8 mouse cellular contexts compared by ENCODE assay signal in the genomic region with DNA sequence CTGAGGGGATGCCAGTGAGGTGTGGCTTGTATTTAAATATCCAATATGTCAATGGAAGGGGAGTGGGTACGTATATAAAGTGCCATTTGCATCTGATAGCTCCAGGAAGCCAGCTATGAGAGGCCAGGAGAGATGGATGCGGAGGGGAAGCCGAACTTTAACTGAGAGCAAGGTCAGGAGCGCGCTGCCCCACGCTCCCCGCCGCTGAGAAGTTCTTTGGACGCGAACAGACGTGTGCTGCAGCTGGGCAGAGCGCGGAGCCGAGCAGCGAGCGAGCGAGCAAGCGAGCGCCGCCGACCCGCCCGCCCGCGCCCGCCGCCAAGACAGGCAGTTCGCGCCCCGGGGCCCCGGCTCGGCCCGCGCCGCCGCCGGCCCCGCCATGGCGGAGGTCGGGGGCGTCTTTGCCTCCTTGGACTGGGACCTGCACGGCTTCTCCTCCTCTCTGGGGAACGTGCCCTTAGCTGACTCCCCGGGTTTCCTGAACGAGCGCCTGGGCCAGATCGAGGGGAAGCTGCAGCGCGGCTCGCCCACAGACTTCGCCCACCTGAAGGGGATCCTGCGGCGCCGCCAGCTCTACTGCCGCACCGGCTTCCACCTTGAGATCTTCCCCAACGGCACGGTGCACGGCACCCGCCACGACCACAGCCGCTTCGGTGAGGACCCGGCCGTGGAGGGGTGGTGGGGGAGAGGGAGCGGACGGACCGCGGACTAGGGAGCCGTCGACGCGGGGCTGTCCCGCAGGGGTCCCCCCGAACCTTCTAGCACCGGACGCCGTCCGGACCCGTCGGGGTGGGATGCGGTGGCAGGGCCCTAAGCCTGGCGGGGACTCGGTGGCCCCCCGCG. TPM values are rescaled to one million over a fixed set of nuclear protein-coding genes. Genes with fewer than 3 reads are reported as not detected.
DNase-seq lines count a peak whose midpoint lies in the region; ATAC-seq and TF ChIP-seq lines count a peak whose summit lies in the region.

A gene (plus strand): TSS at position 118 of the 843 bp plus-strand sequence.

- H3K9me3 ChIP-seq in lung, postnatal 0 days (ENCODE audit: low read length): no peaks in the 10 kb centered on the region

- H3K27me3 ChIP-seq in lung, postnatal 0 days (replicated peaks; ENCODE audit: insufficient read depth, low read length): no peaks in the 10 kb centered on the region; the same call in 1 of the 2 replicates

- 13% methylated on average over 7 of the region's 86 CpGs for WGBS in lung, postnatal 0 days

- TF ChIP-seq EP300 in lung, postnatal 0 days (IDR thresholded peaks at IDR 0.05): no peak

- H3K4me2 ChIP-seq in lung, postnatal 0 days (replicated peaks; ENCODE audit: low read depth, low read length): peak within 1 kb of the TSS; percentile 64

- no peak within 1 kb of the TSS for H3K9ac ChIP-seq in lung, postnatal 0 days (replicated peaks; ENCODE audit: low read depth)

- no peaks in the 10 kb centered on the region for H3K4me1 ChIP-seq in lung, postnatal 0 days (ENCODE audit: insufficient read depth, low read depth, low read length)

- no peaks in the 10 kb centered on the region for H3K36me3 ChIP-seq in lung, postnatal 0 days (ENCODE audit: insufficient read depth, low read length)

- DNase-seq in lung, postnatal 0 days (ENCODE audit: low spot score): no peak
- DNase-seq in lung, postnatal 25 days (ENCODE audit: low spot score): no peak
- DNase-seq in embryo, embryonic 10 days (ENCODE audit: low spot score): peak; percentile 6
- DNase-seq in heart, adult 18-20 months: peak; percentile 14 to 38
- DNase-seq in kidney, postnatal 10 days: peak; percentile 13
- DNase-seq in neural tube, embryonic 10.5 days (ENCODE audit: extremely low spot score, low spot score): peak; percentile 40
- no peak for DNase-seq in right cerebral cortex, adult 2 months (ENCODE audit: low spot score in 2 of 2)
- no peak for DNase-seq in c-Kit-positive CD71-positive TER-119-positive erythroid progenitor cells, embryonic 14.5 days (ENCODE audit: low spot score)

- no peak for TF ChIP-seq CTCF in lung, postnatal 0 days (IDR thresholded peaks at IDR 0.05)

- peak within 1 kb of the TSS; percentile 40; the same call in 1 of the 2 replicates for H3K4me3 ChIP-seq in lung, postnatal 0 days (ENCODE audit: low read depth, low read length)

- no peak for ATAC-seq in lung, postnatal 0 days

- no peak within 1 kb of the TSS for H3K27ac ChIP-seq in lung, postnatal 0 days (ENCODE audit: low read length)

RNA-seq across cellular contexts. Expression of the gene that starts here (rescaled TPM):
- 0.11 and 0.13 TPM in 2 replicates for polyA plus RNA-seq in lung, postnatal 0 days (2015; fragmentation: Nextera tagmentation; extraction: Ambion mirVana)
- total RNA-seq in heart, adult 18-20 months (2021): 10 to 100 TPM; 18.5 to 23.9 TPM

Comparison
In these comparisons a context has a peak if more than half of its experiments do, and no peak if none do; other contexts are left out.
1. DNase-seq: peak in embryo, embryonic 10 days (single experiment), heart, adult 18-20 months (2 of 2), kidney, postnatal 10 days (single experiment) and neural tube, embryonic 10.5 days (single experiment); none in lung, postnatal 0 days (single experiment), lung, postnatal 25 days (single experiment), right cerebral cortex, adult 2 months (0 of 2) and c-Kit-positive CD71-positive TER-119-positive erythroid progenitor cells, embryonic 14.5 days (single experiment).